Mouse (Mus musculus): ENCODE results near the gene Pth2.

GRCm38 (mm10) chr7:45131850-45132249 lies 48.9 kb upstream of the Pth2 start:
- no peak for TF ChIP-seq POLR2A (IDR thresholded peaks at IDR 0.05; ENCODE audit: insufficient read length, low read depth)
- TF ChIP-seq USF1 (IDR thresholded peaks at IDR 0.05; ENCODE audit: low read depth), result no peak
- no peak for TF ChIP-seq POLR2AphosphoS2 (IDR thresholded peaks at IDR 0.05; ENCODE audit: insufficient read length, low read depth)
- TF ChIP-seq TCF3 (IDR thresholded peaks at IDR 0.05; ENCODE audit: insufficient read length, low read depth), result no peak
- TF ChIP-seq MYOD1 (IDR thresholded peaks at IDR 0.05; ENCODE audit: control insufficient read depth in 1 of 3, insufficient read length in 2 of 3, low read depth in 2 of 3), result no peak
- no peak for TF ChIP-seq TCF12 (IDR thresholded peaks at IDR 0.05; ENCODE audit: insufficient read depth, poor library complexity, severe bottlenecking)
- TF ChIP-seq CEBPB (IDR thresholded peaks at IDR 0.05; ENCODE audit: insufficient read depth, poor library complexity, severe bottlenecking), result no peak
- TF ChIP-seq MAX (IDR thresholded peaks at IDR 0.05; ENCODE audit: low read depth), result no peak
- TF ChIP-seq MYOG (IDR thresholded peaks at IDR 0.05; ENCODE audit: control insufficient read depth in 1 of 3, insufficient read depth in 1 of 3, insufficient read length in 2 of 3, low read depth in 2 of 3), result no peak
- TF ChIP-seq E2F4 (IDR thresholded peaks at IDR 0.05; ENCODE audit: insufficient read depth), result no peak
- no peak for TF ChIP-seq REST (IDR thresholded peaks at IDR 0.05; ENCODE audit: insufficient read depth, insufficient read length)
- TF ChIP-seq SRF (IDR thresholded peaks at IDR 0.05; ENCODE audit: control insufficient read depth, insufficient read length, low read depth), result no peak

All from myocyte (in vitro differentiated cells).